Mouse (Mus musculus) layer of hippocampus, adult 11-12 months (tissue): ENCODE results near the gene St3gal3.
A peak's percentile ranks its signal among the peaks of the same experiment; 100 is the strongest.

ENCODE experiments used
- DNase-seq: peaks from one replicate; pipeline ENCODE4 v3.0.0; 2022; ENCODE audit warnings: low spot score

Gene St3gal3

DNA sequence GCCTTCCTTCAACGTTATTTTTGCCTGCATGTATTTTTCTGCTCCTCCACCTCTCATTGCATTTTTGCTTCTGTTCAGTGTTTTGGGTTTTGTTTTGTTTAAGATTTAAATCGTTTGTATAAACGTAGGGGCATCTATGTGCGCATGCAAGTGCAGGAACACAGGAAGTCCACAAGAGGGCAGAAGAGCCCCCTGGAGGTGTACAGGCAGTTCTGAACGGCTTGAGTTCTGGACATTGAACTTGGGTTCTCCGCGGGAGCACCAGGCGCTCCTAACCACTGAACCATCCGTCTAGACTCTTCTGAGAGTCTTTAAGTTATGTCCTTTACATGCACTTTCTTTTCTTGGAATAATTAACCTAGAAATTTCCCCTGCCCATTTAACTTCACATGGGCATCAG lies 44.8 kb downstream of the St3gal3 start:
- DNase-seq = peak; percentile 49

DNA sequence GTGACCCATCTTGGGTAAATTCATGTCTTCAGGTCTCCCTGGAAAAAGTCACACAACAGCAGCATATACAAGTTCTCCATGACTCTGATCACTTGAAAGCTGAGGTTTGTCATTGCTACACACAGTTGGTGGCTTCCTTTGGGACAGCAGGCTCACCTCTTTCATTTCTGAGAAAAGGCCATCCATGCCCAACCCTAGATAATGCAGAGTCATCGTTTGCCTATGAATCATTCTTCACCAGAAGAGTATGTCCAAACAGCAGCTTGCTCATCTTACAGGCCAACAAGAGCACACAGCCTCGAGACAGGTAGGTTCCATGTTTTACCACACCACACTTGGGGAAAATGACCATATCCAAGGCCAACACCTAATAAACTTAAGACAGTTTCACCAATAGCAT lies 45.9 kb downstream of the St3gal3 start:
- no peak for DNase-seq

DNA sequence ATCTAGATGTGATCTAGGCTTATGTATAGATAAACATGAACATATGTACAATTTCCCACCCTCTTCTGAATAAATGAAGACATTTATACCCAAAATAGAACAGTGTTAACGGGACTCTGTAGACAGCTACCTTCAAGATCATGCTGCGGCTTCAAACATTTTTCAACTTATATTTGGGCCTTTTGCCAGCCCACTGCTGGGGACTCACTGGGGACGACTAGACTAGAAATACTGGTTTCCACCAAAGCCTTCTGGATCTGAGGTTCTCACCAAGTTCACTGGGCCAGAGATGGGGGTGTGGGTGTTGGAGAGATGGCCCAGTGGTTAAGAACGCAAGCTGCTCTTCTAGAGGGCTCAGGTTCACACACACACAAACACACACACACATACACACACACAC lies 49.7 kb downstream of the St3gal3 start:
- no peak for DNase-seq

DNA sequence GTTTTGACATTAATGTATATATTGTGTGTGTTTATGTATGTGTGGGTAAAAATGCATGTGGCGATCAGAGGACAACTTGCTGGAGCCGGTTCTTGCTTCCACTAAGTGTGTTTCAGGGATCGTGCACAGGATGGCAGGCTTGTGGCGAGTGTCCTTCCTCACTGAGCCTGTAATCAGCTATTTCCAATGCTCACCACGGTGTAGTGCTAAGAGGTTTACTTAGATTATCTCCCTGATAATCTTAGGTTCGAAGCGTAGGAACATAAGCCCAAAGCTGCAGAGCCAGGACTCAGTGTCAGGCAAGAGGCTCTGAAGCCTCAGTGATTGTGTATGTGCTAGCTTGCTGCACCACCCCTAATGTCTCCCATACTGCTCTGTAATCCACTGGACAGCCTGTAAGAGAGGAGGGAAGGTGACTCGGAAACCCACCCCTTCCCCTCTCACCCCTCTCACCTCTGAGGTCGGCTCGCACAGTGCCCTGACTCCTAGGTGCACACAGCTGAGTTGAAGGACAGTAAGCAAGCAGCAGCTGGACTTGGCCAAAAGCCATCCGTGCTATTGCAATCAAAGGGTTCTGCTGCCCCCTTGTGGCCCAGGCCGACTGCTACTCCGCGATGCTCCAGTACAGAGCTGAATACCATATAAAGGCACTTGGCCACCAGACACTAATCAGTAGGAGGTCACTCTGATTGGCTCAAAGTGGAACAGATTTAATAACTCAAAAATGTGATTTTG lies 51.3 kb downstream of the St3gal3 start:
- peak; percentile 95 for DNase-seq

DNA sequence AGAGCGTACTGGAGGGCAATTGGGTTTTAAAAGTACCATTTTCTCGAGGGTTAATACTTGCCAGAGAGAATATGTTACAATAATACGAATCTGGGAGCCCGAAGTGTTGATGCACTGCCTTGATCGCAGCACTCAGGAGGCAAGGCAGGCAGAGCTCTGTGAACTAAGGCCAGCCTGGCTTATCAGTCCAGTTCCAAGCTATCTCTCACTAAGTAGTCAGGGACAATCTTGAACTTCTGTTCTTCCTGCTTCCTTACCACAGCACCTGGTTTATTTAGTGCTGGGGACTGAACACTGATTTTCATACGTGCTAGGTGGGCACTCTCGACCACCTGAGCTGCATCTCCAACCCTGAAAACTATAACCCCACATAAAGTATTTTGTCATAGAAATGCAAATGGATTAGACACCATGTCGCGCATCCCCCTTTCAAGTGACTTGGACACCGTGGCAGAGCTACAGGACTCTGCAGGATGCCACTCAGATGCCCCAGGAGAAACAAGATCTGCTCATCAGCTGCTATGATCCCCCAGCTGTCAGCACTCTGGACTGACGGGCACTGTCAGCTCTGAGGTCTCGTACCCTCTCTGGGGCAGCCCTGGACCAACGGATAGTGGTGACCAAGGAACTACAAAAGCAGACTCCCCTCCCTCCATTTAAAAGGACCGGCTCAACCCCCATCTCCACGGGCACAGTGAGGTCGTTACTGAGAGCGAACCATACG lies 52.9 kb downstream of the St3gal3 start:
- DNase-seq = no peak

DNA sequence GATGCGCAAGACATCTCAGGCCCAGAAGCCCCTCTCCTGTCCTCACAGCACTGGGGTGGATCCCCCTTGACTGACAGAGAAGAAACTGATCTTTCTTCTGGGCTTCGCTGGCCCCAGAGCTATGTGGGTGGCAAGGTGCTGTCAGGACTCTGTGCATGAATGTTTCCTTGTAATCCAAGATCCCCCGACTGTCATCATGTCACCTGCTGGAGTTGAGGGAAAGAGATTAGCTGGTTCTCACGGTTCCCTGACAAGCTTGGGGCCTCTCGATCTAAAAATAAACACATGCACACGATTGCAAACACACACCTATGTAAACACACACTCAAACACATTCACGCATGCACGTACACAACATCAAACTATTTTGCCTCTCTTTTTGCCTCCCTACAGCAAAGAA lies 54.2 kb downstream of the St3gal3 start:
- no peak for DNase-seq

DNA sequence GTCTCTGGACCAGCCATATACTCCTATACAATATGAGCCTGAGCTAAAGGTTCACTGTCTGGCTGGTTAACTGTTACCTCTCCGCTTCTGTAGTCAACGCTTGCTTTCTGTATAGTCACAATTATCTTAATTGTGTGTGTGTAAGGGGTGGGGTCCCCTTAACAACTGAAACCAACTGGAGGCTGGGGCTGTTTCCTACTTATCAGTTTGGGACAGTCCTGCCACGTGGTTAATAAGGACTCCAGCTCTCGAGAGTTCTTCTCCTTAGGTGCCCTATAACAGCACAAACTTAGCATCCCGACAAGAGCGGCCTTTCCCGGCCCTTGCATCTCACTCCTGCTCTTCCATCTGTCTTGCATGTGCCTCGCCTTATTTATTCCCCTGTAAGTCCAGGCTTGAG lies 55.5 kb downstream of the St3gal3 start:
- DNase-seq = no peak

DNA sequence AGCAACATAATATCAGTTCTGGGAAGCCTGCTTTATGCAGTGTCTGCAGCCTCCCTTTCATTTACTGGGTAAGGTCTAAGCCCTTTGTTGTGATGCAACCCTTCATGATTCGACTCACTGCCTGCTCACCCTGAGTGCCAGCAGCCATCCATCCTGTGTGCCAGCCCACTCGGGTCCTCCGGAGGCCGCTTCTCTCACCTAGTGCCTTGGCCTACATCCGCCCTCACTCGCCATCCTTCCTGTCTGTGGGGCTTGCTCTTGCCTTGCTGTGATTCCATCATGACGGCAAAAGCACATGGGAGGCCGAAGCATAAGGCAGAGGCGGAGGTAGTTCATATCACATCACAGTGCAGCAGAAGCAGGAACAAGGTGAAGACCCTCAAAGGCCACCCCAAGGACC lies 56.1 kb downstream of the St3gal3 start:
- no peak for DNase-seq

DNA sequence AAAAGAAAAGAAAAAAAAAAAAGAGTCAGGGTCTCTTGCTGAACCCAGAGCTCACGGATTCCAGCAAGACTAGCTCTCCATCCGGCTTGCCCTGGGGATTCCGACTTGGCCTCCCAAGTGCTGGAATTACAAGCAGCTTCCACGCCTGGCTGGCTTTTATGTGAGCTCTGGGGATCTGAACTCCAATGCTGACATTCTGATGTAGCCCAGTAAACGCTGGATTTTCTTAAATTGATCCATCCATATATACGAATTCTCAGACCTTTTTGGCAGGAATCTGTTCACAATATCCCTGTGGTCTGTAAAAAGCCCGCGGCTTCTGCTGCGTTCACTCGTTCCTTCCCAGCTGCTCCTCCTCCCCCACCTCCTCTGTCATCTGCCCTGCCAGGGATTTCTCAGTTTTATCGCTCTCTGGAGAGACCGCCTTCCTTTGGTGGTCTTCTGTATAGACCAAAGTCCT lies 57.4 kb downstream of the St3gal3 start:
- no peak for DNase-seq

DNA sequence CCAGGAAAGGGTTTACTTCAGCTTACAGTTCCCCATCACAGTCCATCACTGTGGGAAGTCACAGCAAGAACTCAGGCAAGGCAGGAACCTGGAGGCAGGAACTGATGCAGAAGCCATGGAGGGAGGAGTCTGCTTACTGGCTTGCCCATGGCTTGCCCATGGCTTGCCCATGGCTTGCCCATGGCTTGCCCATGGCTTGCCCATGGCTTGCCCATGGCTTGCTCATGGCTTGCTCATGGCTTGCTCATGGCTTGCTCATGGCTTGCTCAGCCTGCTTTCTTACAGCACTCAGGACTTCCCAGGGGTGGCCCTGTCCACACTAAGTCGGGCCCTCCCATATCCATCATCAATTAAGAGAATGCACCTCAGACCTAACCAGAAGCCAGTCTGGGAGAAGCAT lies 58.1 kb downstream of the St3gal3 start:
- no peak for DNase-seq

DNA sequence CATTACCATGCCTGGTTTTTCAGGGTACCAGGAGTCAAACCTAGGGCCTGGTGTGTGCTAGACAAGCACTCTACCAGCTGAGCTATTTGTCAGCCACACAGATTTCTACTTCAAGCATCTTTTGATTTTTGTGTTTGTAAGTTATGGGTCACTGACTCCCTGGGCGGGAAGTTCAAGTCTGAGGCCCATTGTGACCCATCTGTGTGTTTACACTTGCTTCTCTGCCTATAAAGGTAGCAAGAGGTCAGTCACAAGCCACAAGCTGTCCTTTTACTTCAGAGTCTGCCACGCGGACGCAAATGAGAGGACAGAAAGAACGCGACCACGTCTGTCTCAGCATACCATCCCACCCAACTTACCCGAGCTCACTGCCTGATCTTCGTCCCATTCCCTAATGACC lies 59.4 kb downstream of the St3gal3 start:
- DNase-seq = no peak

DNA sequence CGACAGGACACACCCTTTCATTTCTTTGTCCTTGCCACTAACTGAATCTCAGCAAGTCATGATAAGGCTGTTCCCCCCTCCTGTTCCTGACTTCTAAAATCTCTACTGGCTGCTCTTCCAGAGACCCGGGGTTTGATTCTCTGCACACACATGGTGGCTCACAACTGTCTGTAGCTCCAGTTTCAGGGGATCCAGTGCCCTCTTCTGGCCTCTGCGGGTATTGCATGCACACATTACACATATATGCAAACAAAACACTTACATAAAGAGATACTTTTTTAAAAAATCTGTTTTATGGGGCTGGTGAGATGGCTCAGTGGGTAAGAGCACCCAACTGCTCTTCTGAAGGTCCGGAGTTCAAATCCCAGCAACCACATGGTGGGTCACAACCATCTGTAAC lies 60.5 kb downstream of the St3gal3 start:
- DNase-seq = no peak

DNA sequence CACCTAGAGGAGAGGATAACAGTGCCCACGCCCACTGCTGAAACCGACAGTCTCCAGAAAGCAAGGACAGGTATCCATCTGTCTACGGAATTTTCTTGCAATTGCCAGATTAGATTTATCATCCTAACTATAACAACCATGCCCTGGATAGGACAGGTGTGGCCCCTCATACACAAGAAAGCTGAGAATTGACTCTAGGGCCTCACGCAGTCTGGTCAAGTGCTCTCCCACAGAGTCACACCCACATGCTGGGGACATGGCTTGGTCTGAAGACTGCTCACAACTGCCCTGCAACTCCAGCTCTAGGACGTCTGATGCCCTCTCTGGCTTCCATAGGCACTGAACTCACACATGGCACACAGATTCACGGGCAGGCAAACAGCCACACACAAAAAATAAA lies 61.6 kb downstream of the St3gal3 start:
- DNase-seq = no peak

DNA sequence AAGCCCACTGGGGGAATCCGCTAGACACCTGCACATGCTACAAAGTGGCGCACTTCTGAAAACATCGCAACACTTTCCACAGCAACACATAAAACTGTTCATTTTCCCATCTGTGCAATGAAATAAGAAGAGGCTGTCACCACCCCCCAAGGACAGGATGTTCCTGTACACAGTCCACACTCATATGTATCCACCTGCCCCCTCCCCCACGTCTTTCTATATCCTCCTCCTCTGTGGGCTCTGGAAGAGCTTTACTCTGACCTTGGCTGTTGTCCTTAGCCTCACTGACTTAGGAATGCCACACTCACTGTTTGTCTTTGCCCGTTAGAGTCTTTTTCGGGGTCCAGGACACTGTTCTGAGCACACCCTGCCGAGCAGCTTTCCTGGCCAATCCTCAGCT lies 62.8 kb downstream of the St3gal3 start:
- DNase-seq = no peak

DNA sequence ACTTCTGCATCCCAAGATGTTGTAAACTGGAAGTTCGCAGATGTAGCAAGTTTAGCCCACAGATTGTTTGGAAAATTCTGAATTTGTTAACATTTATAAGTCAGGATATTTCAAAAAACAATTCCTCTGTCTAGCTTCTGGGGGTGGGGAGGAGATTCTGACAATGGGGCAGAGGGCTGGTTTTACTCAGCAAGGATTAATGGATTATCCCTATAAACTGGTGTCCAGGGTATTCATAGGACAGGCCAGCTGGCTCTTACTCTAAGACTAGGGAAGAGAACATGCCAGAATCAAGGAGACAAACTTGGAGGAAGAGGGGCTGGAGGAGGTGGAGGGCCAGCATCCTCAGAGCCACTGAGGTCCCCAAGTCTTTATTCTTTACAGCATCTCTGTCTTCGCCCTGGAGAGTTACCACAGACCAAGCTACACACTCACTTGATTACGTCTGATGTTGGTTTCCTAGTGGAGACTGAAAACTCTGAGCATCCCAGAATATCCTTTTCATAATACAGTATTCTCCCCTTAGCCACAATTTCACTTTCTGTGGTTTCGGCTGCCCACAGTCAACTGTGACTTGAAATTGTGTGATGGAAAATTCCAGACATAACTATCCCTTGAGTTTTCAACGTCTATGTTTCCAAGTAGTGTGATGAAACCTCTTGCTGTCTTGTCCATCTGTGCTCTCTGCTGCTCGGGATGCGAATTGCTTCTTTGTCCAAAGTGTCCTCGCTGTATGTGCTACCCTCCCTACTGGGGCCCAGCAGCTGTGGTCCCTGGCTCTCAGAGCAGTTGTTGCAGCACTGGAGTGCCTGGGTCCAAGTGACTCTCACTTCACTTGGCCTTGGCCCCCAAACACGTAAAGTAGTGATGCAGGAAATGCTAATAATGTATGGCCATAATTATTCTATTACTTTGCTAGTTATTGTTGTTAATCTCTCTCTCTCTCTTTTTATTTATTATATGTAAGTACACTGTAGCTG lies 64.2 kb downstream of the St3gal3 start:
- no peak for DNase-seq

DNA sequence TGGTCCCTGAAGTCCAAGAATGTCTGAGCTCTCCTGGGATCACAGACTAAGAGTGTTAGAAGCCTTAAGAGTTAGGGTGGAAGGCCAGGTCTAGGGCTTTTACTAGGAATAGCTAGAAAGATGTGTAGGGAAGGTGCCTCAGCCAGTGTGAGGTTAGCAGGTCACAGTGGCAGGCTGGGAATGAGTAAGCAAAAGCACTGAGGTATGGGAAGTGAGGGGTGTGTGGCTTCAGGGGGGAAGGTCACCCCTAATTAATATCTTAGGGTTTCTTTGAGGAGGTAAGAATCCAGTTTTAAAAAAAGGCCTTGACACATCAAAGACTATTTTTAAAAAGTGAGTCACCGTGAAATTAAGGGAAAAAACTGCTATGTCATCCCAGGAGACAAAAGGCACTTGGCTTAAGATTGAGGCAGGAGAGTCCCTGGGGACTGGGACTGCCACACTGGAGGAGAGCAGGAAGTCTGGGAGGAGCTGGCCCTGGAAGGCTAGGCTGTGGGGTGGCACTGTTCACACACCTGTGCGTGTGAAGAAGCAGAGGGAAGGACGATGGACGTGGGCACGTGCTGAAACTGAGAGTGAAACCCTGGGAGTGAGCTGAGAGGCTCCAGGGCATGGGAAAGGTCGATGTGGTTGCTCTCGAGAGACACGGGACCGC lies 72.8 kb downstream of the St3gal3 start:
- no peak for DNase-seq

DNA sequence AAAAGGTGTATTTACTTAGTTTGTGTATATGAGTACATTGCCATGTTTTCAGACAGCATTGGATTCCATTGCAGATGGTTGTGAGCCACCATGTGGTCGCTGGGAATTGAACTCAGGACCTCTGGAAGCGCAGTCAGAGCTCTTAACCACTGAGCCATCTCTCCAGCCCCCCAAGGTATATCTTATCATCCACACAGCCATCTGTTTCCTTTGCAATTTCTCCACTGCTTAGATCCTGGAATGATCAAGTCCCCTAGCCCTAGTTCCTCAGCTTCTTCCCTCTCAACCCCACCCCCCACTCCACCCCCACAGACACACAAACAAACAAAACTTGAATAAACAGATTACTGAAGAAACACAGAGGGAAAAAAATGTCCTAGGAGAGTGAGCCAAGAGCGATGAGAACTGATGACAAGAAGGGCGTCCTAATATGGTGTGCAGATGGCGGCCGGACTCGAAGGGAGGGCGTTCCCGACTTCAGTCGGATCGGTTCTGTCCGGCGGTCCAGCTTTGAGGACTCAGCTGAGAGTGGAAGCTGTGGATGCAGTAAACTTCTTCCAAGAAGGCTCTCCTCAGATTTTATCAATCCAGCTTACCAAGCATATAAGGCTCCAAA lies 73.7 kb downstream of the St3gal3 start:
- DNase-seq = no peak

DNA sequence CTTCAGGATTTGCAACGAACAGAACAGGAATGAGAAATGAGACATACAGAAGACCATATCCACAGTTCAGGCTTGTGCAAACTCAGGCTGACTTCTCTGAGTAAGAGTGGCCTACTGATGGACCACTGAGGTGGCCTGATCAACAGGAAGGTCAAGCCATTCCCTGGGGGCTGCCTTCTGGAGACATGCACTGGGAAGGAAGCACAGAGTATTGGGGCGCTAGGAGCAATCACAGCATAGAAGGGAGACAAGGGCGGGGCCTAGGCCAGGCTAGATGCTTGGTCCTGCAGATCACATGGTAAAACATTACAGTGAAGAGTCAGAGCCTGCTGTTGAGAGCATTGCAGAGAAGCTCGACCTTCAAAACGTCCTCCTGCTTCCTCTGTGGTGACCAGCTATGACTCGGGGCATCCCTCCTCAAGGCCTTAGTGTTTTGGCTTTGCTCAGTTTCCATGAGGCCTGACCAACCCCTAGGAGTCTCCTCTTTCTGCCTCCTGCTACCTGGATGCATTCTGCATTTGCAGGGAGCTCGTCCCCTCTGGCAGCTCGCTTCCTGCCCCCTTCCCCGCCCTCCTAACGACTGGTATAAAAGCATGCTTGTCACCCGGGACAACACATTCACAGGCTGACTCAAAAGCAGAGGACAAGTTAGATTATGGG lies 74.8 kb downstream of the St3gal3 start:
- no peak for DNase-seq

DNA sequence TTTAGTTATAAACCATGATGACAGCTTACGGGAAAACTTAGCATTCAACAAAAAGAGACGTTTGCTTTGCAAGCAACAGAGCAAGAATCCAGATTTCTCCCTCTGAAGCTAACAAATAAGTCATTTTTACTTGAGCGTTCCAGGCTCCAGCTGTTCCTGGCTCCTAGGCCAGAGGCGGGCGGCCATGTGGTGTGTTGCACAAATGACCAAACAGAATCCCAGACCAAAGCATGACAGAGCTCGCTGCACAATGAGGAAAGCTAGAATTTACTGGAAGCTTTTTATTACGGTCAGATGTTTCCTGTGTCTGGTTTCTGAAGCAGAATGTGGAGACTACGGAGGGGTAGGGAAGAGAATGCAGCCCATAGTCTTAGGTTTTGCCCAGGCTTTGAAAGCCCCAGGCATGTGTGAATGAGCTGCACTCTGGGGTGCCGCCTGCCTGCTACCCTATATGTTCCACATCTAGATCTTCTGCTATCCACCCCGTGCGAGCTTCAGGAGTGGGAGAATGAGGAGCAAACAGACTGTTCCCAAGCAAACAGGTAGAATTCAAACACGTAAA lies 76.5 kb downstream of the St3gal3 start:
- DNase-seq = peak; percentile 30

DNA sequence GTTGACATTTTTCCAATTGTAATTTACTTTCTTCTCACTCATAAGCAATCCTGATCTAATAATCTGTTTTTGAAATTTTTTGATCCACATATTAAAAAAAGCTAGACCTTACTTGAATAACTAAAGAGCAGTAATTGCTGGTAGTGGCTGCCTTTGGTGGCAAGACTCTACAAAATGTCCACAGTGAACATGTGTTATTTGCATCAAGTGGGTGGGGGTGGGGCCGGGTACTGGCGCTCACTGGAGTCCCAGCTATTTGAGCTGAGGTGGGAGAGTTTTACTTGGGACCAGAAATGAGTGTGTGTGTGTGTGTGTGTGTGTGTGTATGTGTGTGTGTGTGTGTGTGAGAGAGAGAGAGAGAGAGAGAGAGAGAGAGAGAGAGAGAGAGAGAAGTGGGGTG lies 77.6 kb downstream of the St3gal3 start:
- DNase-seq = no peak

DNA sequence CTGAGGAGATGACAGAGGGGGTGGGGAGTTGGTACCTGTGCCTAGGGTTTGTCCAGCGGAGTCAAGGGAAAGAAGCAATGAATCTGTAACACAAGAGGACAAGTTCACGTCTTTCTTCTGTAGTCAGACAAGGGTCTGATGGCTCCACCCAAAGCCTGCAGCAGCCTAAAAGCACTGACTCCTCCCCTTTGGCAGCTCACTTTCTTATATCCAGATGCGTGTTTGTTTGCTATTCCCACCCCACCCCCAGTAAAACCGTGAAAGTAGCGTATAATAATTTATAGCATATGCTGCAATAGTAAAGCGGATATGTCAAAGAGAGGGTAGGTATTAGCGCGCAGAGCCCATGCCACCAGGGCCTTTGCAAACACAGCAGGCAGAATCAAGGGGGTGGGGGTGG lies 80.1 kb downstream of the St3gal3 start:
- no peak for DNase-seq
